Mouse (Mus musculus) liver, embryonic 14.5 days (tissue): ENCODE measurements around the gene Map4k2.

Experiments
- CTCF ChIP-seq: IDR thresholded peaks from 2 replicates; pipeline ENCODE4 v1.5.1; 2016; ENCODE audit warnings: antibody characterized with exemption, low read depth, control low read depth
- EP300 ChIP-seq: IDR thresholded peaks from 2 replicates; pipeline ENCODE4 v1.6.1; 2016; ENCODE audit warnings: antibody characterized with exemption, low read depth

- TF ChIP-seq CTCF = no peak
- no peak for TF ChIP-seq EP300
These were observed 19.6 kb upstream of the Map4k2 start for GRCm38 (mm10) chr19:6321358-6321757.
